Mouse (Mus musculus) olfactory bulb, adult 2 months (tissue): ENCODE measurements around the gene Loxl3.

Experiments used
- CTCF ChIP-seq: fragments of 200-500 bp; IDR thresholded peaks from 2 replicates; pipeline ENCODE4 v1.5.1; 2012; ENCODE audit warnings: low read depth, mild to moderate bottlenecking, low read length, moderate library complexity; ENCODE audit not compliant: insufficient read depth
- POLR2A ChIP-seq: fragments of 200-500 bp; IDR thresholded peaks from 2 replicates; pipeline ENCODE4 v1.6.1; 2012; ENCODE audit warnings: mild to moderate bottlenecking, low read depth, low read length, moderate library complexity; ENCODE audit not compliant: insufficient read depth

GRCm38 (mm10) chr6:83008659-83009058, 25.3 kb upstream of the Loxl3 start:
- TF ChIP-seq CTCF (no peak), POLR2A (no peak)
